Mouse (Mus musculus): Measurements from ENCODE around the gene Prkcsh. TPM values are rescaled to one million over a fixed set of nuclear protein-coding genes. Genes with fewer than 3 reads are reported as not detected.

Prkcsh gene
- polyA plus RNA-seq (2014; fragmentation: Illumina TruSeq; extraction: RNeasy Lipid Tissue Mini Kit (QIAGEN cat#74804); ENCODE audit: low read depth, low replicate concordance), result 7.0 TPM

DNA sequence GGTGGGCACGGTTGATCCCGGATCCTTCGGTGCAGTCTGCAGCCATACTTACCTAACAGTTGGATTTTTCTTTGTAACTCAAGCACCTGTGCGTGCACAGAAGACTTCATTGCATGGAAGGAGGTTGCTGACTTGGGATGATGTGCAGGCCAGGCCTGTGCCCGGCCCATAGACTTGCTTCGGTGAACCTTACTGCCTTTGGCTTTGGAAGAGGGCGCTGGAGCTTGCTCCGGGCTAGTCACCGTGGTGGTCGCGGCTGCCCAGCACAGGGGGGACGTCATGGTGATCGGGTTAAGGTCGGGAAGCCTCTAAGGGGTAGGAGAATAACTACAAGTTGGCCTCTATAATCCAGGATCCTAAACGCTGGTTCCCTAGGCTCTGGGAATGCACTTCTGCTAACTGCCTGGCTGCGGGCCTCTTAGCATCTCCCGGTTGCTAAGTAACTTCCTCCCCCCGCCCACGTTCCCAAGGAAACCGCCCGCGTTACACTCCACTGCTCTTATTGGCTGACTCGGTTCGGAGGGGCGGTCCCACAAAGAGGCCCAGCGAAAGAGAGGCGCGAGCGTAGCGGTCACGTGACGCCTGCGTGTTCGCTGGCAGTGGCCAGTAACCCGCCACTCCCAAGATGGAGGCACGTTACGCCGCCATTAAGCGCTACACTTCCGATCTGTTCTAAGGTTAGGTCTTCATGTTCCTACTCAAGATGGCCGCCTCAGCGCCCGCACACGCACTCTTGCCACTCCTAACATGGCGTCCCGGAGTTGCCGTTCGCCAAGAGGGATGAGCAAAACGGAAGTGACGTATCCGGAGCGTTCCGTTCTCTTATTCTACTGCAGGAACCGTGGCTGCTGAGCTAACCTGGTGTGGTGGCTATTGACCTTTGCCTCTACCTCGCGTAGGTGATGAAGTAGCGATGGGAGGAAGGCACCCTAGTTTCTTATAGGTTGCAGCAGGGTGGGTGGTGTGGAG lies at the start of gene Prkcsh, which contains the start of gene Ccdc151:
TSS of gene Prkcsh (plus strand) at position 613 of the 969 bp plus-strand sequence.
TSS of gene Ccdc151 (minus strand) at position 441 of the 969 bp plus-strand sequence.

DNA sequence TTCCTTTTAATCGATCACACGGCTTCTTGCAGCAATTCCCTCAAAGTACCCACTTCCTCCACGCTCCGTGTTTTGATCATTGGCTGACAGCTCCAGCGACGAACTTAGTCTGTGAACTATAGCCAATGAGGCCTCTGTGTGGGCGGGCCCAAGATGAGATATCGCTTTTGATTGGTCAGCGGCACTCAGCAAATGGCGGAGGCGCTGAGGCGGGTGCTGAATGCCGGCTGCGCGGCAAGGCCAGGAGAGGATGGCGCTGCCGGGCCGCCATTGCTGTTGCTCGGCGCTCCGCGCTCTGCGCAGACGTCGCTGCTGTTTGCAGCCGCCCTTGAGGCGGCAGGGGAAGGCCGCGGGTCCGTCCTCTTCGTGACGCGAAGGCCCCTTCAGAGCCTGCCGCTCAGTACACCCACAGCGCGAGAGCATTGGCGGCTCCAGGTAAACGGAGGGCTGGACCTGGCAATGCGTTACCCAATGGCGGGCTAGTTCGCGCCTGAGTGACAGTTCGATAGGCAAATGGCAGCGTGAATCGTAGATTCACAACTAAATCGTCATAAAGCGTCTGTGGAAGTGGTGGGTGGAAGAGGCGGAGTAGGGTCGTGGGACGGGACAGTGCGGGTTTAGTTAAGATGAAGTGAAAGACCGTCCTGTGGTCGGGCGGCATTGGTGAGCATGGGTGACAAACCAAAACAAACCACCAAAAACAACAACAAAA lies 46.9 kb upstream of the Prkcsh start, which contains the start of gene Swsap1:
TSS of gene Swsap1 (plus strand) at position 186 of the 712 bp plus-strand sequence.

DNA sequence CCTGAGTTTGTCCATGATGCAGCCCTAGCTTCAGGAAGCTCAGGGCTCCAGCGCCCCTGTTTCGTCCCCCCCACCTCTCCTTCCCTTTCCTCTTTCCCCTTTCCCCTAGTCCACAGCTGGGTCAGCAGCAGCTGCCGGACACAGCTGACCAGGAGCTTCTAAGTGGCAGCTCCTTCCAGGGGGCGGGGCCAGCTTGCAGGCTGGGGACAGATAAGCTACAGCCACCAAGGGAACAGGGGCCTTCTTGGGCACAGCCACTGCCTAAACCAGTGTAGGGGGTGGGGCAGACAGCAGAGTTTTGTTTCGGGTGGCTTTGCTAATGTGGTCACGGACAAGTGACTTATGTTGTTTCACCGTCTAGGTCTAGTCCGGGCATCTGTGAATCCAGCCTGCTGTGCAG lies 39.2 kb upstream of the Prkcsh start, which contains the start of gene Epor:
TSS of gene Epor (minus strand) at position 90 of the 400 bp plus-strand sequence.

DNA sequence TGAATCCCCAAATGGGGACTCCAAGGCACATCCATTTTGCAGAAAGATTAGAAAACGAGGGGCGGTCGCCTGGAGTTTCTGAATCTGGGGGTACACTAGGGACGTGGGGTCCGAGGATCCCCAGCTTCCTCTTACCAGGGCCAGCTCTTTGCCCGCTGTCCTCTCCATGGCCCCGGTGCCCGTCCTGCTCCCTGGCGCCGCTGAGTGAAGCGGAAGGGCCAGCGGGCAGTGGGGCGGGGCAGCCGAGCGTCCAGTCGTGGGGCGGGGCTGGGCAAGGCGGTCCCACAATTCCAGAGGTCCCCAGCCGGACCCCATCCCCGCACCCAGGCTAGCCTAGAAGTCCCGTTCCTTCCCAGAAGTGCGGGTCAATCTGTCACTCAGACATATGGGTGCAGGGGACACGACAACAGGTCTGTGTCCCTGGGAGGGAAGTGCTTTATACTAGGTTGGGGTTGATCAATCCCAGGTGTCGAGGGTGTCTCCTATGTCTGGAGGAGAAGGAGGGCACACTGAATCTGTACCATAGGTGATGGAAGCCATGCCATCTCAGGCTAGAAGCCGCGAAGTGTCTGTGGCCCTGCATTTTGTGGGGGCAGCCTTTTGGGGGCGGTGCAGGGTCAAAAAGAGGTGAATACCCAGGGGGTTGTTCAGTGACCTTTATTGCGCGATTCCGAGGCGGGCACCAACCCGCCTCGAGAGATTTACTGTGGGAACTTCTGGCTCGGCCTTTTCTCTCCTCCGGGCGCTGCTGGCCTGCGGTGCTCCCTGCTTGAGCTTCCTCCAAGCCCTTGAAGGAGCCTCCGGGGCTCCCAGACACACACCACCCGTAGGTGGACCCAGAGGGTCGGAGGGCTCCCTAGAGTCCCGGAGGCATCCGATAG lies 13.1 kb upstream of the Prkcsh start, which contains the start of gene Rgl3:
TSS of gene Rgl3 (minus strand) at position 217 of the 881 bp plus-strand sequence.

DNA sequence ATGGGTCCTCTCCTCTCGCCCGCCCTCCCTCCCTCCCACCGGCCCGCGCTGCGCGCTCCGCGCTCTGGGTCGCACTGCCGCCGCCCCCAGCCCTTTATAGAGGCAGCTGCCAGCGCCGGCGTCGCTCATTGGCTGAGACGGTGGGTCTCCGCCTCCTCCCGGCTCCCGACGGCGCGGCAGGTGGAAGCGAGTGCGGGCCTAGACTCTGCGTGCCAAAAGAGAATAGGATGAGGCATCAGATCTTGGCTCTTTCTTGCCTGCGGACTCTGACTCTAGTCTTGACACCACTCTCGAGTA lies 49.3 kb downstream of the Prkcsh start, which contains the start of gene Elavl3:
TSS of gene Elavl3 (minus strand) at position 66 of the 297 bp plus-strand sequence.

Other genes with a start within 250 kb of the Prkcsh start
- 4.2 TPM for gene Spc24, start 242.5 kb upstream of the Prkcsh start, polyA plus RNA-seq (2014; fragmentation: Illumina TruSeq; extraction: RNeasy Lipid Tissue Mini Kit (QIAGEN cat#74804); ENCODE audit: low read depth, low replicate concordance)
- 10.4 TPM for gene Kank2, start 204.1 kb upstream of the Prkcsh start, polyA plus RNA-seq (2014; fragmentation: Illumina TruSeq; extraction: RNeasy Lipid Tissue Mini Kit (QIAGEN cat#74804); ENCODE audit: low read depth, low replicate concordance)
- not detected for gene Angptl8, start 167.3 kb upstream of the Prkcsh start, polyA plus RNA-seq (2014; fragmentation: Illumina TruSeq; extraction: RNeasy Lipid Tissue Mini Kit (QIAGEN cat#74804); ENCODE audit: low read depth, low replicate concordance)
- 5.7 TPM for gene Dock6, start 150.2 kb upstream of the Prkcsh start, polyA plus RNA-seq (2014; fragmentation: Illumina TruSeq; extraction: RNeasy Lipid Tissue Mini Kit (QIAGEN cat#74804); ENCODE audit: low read depth, low replicate concordance)
- gene Rab3d, start 84.6 kb upstream of the Prkcsh start, polyA plus RNA-seq (2014; fragmentation: Illumina TruSeq; extraction: RNeasy Lipid Tissue Mini Kit (QIAGEN cat#74804); ENCODE audit: low read depth, low replicate concordance), result 24.2 TPM
- gene Ccdc159, start 75.3 kb upstream of the Prkcsh start, polyA plus RNA-seq (2014; fragmentation: Illumina TruSeq; extraction: RNeasy Lipid Tissue Mini Kit (QIAGEN cat#74804); ENCODE audit: low read depth, low replicate concordance), result 0.91 TPM
- 1.8 TPM for gene Tmem205, start 75.2 kb upstream of the Prkcsh start, polyA plus RNA-seq (2014; fragmentation: Illumina TruSeq; extraction: RNeasy Lipid Tissue Mini Kit (QIAGEN cat#74804); ENCODE audit: low read depth, low replicate concordance)
- 0.32 TPM for gene Plppr2, start 65.8 kb upstream of the Prkcsh start, polyA plus RNA-seq (2014; fragmentation: Illumina TruSeq; extraction: RNeasy Lipid Tissue Mini Kit (QIAGEN cat#74804); ENCODE audit: low read depth, low replicate concordance)
- gene Swsap1, start 47.1 kb upstream of the Prkcsh start, polyA plus RNA-seq (2014; fragmentation: Illumina TruSeq; extraction: RNeasy Lipid Tissue Mini Kit (QIAGEN cat#74804); ENCODE audit: low read depth, low replicate concordance), result 4.6 TPM
- not detected for gene Epor, start 39.3 kb upstream of the Prkcsh start, polyA plus RNA-seq (2014; fragmentation: Illumina TruSeq; extraction: RNeasy Lipid Tissue Mini Kit (QIAGEN cat#74804); ENCODE audit: low read depth, low replicate concordance)
- 0.63 TPM for gene Rgl3, start 13.4 kb upstream of the Prkcsh start, polyA plus RNA-seq (2014; fragmentation: Illumina TruSeq; extraction: RNeasy Lipid Tissue Mini Kit (QIAGEN cat#74804); ENCODE audit: low read depth, low replicate concordance)
- gene Ccdc151, start 172 bp upstream of the Prkcsh start, polyA plus RNA-seq (2014; fragmentation: Illumina TruSeq; extraction: RNeasy Lipid Tissue Mini Kit (QIAGEN cat#74804); ENCODE audit: low read depth, low replicate concordance), result not detected
- gene Elavl3, start 49.2 kb downstream of the Prkcsh start, polyA plus RNA-seq (2014; fragmentation: Illumina TruSeq; extraction: RNeasy Lipid Tissue Mini Kit (QIAGEN cat#74804); ENCODE audit: low read depth, low replicate concordance), result 0.85 TPM
- not detected for gene Gm49318, start 68.5 kb downstream of the Prkcsh start, polyA plus RNA-seq (2014; fragmentation: Illumina TruSeq; extraction: RNeasy Lipid Tissue Mini Kit (QIAGEN cat#74804); ENCODE audit: low read depth, low replicate concordance)
- 0.19 TPM for gene Zfp653, start 68.6 kb downstream of the Prkcsh start, polyA plus RNA-seq (2014; fragmentation: Illumina TruSeq; extraction: RNeasy Lipid Tissue Mini Kit (QIAGEN cat#74804); ENCODE audit: low read depth, low replicate concordance)
- gene Ecsit, start 82.6 kb downstream of the Prkcsh start, polyA plus RNA-seq (2014; fragmentation: Illumina TruSeq; extraction: RNeasy Lipid Tissue Mini Kit (QIAGEN cat#74804); ENCODE audit: low read depth, low replicate concordance), result 2.6 TPM
- gene Cnn1, start 96.4 kb downstream of the Prkcsh start, polyA plus RNA-seq (2014; fragmentation: Illumina TruSeq; extraction: RNeasy Lipid Tissue Mini Kit (QIAGEN cat#74804); ENCODE audit: low read depth, low replicate concordance), result 819 TPM
- gene Elof1, start 114.4 kb downstream of the Prkcsh start, polyA plus RNA-seq (2014; fragmentation: Illumina TruSeq; extraction: RNeasy Lipid Tissue Mini Kit (QIAGEN cat#74804); ENCODE audit: low read depth, low replicate concordance), result 5.2 TPM
- gene Acp5, start 132.9 kb downstream of the Prkcsh start, polyA plus RNA-seq (2014; fragmentation: Illumina TruSeq; extraction: RNeasy Lipid Tissue Mini Kit (QIAGEN cat#74804); ENCODE audit: low read depth, low replicate concordance), result 16.7 TPM
- gene Pigyl, start 154.0 kb downstream of the Prkcsh start, polyA plus RNA-seq (2014; fragmentation: Illumina TruSeq; extraction: RNeasy Lipid Tissue Mini Kit (QIAGEN cat#74804); ENCODE audit: low read depth, low replicate concordance), result 3.3 TPM
- 0.13 TPM for gene Zfp872, start 185.3 kb downstream of the Prkcsh start, polyA plus RNA-seq (2014; fragmentation: Illumina TruSeq; extraction: RNeasy Lipid Tissue Mini Kit (QIAGEN cat#74804); ENCODE audit: low read depth, low replicate concordance)
- 81.4 TPM for gene Zfp809, start 222.9 kb downstream of the Prkcsh start, polyA plus RNA-seq (2014; fragmentation: Illumina TruSeq; extraction: RNeasy Lipid Tissue Mini Kit (QIAGEN cat#74804); ENCODE audit: low read depth, low replicate concordance)